Mouse (Mus musculus) MEL (cell line): ENCODE results near the gene Arl3. TPM values are rescaled to one million over a fixed set of nuclear protein-coding genes. Genes with fewer than 3 reads are reported as not detected.

Source experiments
- DNase-seq: peaks from one replicate; pipeline ENCODE4 v3.0.0; 2011; ENCODE audit warnings: low read depth, low spot score
- H3K27ac ChIP-seq: 2 replicates; pipeline ENCODE4 v1.5.1; 2012; ENCODE audit warnings: low read depth, mild to moderate bottlenecking, control low read depth, low read length, moderate library complexity; ENCODE audit not compliant: control insufficient read depth
- H3K27me3 ChIP-seq, 2 experiments: fragments of 150-350 bp in 1 of 2; sonication (generic) in 1 of 2; 2 replicates each; pipeline ENCODE4 v1.6.1; 2012; ENCODE audit warnings: low read length in 2 of 2, mild to moderate bottlenecking in 2 of 2, improper control_type of control experiment in 1 of 2, moderate library complexity in 1 of 2; ENCODE audit not compliant: insufficient read depth in 2 of 2, control insufficient read depth in 1 of 2
- H3K36me3 ChIP-seq, 2 experiments: 2 replicates each; pipeline ENCODE4 v1.6.1; 2012 to 2014; ENCODE audit warnings: low read length in 2 of 2, improper control_type of control experiment in 1 of 2, inconsistent platforms in 1 of 2, mild to moderate bottlenecking in 1 of 2; ENCODE audit not compliant: insufficient read depth in 2 of 2, control insufficient read depth in 1 of 2
- H3K4me1 ChIP-seq, 2 experiments: fragments of 150-350 bp in 1 of 2; sonication (generic) in 1 of 2; 2 replicates each; pipeline ENCODE4 v1.6.1; 2012; ENCODE audit warnings: low read length in 2 of 2, improper control_type of control experiment in 1 of 2, mild to moderate bottlenecking in 1 of 2; ENCODE audit not compliant: insufficient read depth in 2 of 2, control insufficient read depth in 1 of 2
- H3K4me3 ChIP-seq, 2 experiments: fragments of 150-350 bp in 1 of 2; sonication (generic) in 1 of 2; 2 replicates each; pipeline ENCODE4 v1.5.1; 2012; ENCODE audit warnings: low read depth in 2 of 2, low read length in 2 of 2, mild to moderate bottlenecking in 2 of 2, moderate library complexity in 2 of 2, control low read depth in 1 of 2, improper control_type of control experiment in 1 of 2; ENCODE audit not compliant: control insufficient read depth in 1 of 2, insufficient read depth in 1 of 2
- H3K79me2 ChIP-seq: 2 replicates; pipeline ENCODE4 v1.6.1; 2012; ENCODE audit warnings: mild to moderate bottlenecking, low read length, moderate library complexity; ENCODE audit not compliant: control insufficient read depth, poor library complexity, insufficient read depth
- H3K9ac ChIP-seq: 2 replicates; pipeline ENCODE4 v1.6.1; 2012; ENCODE audit warnings: low read depth, mild to moderate bottlenecking, control low read depth, low read length, moderate library complexity; ENCODE audit not compliant: control insufficient read depth, poor library complexity, severe bottlenecking
- H3K9me3 ChIP-seq: fragments of 150-350 bp; sonication (generic); replicated peaks from 2 replicates; pipeline ENCODE4 v1.6.1; 2012; ENCODE audit warnings: mild to moderate bottlenecking, low read length, improper control_type of control experiment, moderate library complexity; ENCODE audit not compliant: insufficient read depth
- BHLHE40 ChIP-seq: IDR thresholded peaks from 2 replicates; pipeline ENCODE4 v1.6.1; 2012; ENCODE audit warnings: low read depth, mild to moderate bottlenecking, inconsistent platforms, low read length, improper control_type of control experiment, borderline replicate concordance
- CHD1 ChIP-seq: IDR thresholded peaks from 2 replicates; pipeline ENCODE4 v1.6.1; 2012; ENCODE audit warnings: low read depth, mild to moderate bottlenecking, inconsistent platforms, low read length, improper control_type of control experiment
- CTCF ChIP-seq, 3 experiments: IDR thresholded peaks in 2 of 3; conservative IDR thresholded peaks in 1 of 3; 2 replicates each; pipeline ENCODE4 v1.5.1; 2011 to 2012; ENCODE audit warnings: low read length in 3 of 3, low read depth in 2 of 3, mild to moderate bottlenecking in 2 of 3, improper control_type of control experiment in 1 of 3, inconsistent platforms in 1 of 3, mixed read lengths in 1 of 3, moderate library complexity in 1 of 3; ENCODE audit not compliant: control insufficient read depth in 1 of 3, insufficient read depth in 1 of 3, poor library complexity in 1 of 3, severe bottlenecking in 1 of 3
- GATA1 ChIP-seq: IDR thresholded peaks from 2 replicates; pipeline ENCODE4 v1.6.1; 2011; ENCODE audit warnings: low read depth, low read length, improper control_type of control experiment
- HCFC1 ChIP-seq: IDR thresholded peaks from 2 replicates; pipeline ENCODE4 v1.6.1; 2012; ENCODE audit warnings: low read depth, mild to moderate bottlenecking, inconsistent platforms, low read length, improper control_type of control experiment, moderate library complexity
- KAT2A ChIP-seq: conservative IDR thresholded peaks from 2 replicates; pipeline ENCODE4 v1.6.1; 2012; ENCODE audit warnings: low read depth, low read length, improper control_type of control experiment, inconsistent platforms
- MAFK ChIP-seq: IDR thresholded peaks from 2 replicates; pipeline ENCODE4 v1.6.1; 2011; ENCODE audit warnings: low read depth, mild to moderate bottlenecking, low read length, improper control_type of control experiment, borderline replicate concordance
- MAZ ChIP-seq: IDR thresholded peaks from 2 replicates; pipeline ENCODE4 v1.6.1; 2012; ENCODE audit warnings: low read depth, mild to moderate bottlenecking, inconsistent platforms, low read length, improper control_type of control experiment
- MEF2A ChIP-seq: IDR thresholded peaks from 2 replicates; pipeline ENCODE4 v1.6.1; 2014; ENCODE audit warnings: low read depth, mild to moderate bottlenecking, inconsistent platforms, low read length, improper control_type of control experiment; ENCODE audit not compliant: poor library complexity, insufficient replicate concordance, severe bottlenecking; ENCODE audit errors: extremely low read depth
- MXI1 ChIP-seq: IDR thresholded peaks from 2 replicates; pipeline ENCODE4 v1.6.1; 2011; ENCODE audit warnings: mild to moderate bottlenecking, low read depth, low read length, improper control_type of control experiment
- NELFE ChIP-seq: IDR thresholded peaks from 2 replicates; pipeline ENCODE4 v1.6.1; 2011; ENCODE audit warnings: low read depth, low read length, improper control_type of control experiment
- NRF1 ChIP-seq: IDR thresholded peaks from 2 replicates; pipeline ENCODE4 v1.6.1; 2014; ENCODE audit warnings: low read depth, mild to moderate bottlenecking, inconsistent platforms, low read length, improper control_type of control experiment, moderate library complexity; ENCODE audit not compliant: poor library complexity, insufficient read depth, severe bottlenecking
- POLR2AphosphoS2 ChIP-seq: IDR thresholded peaks from 2 replicates; pipeline ENCODE4 v1.6.1; 2011; ENCODE audit warnings: low read length, improper control_type of control experiment
- RAD21 ChIP-seq: IDR thresholded peaks from 2 replicates; pipeline ENCODE4 v1.6.1; 2011; ENCODE audit warnings: mild to moderate bottlenecking, low read depth, low read length, improper control_type of control experiment
- RCOR1 ChIP-seq: IDR thresholded peaks from 2 replicates; pipeline ENCODE4 v1.6.1; 2012; ENCODE audit warnings: low read depth, mild to moderate bottlenecking, inconsistent platforms, low read length, improper control_type of control experiment
- SIN3A ChIP-seq: IDR thresholded peaks from 2 replicates; pipeline ENCODE4 v1.6.1; 2012; ENCODE audit warnings: low read length, improper control_type of control experiment, inconsistent platforms
- SMC3 ChIP-seq: IDR thresholded peaks from 2 replicates; pipeline ENCODE4 v1.6.1; 2011; ENCODE audit warnings: low read depth, low read length, improper control_type of control experiment
- TAL1 ChIP-seq: IDR thresholded peaks from 2 replicates; pipeline ENCODE4 v1.6.1; 2012; ENCODE audit warnings: mild to moderate bottlenecking, inconsistent platforms, low read length, moderate library complexity, mixed read lengths
- TCF12 ChIP-seq: IDR thresholded peaks from 2 replicates; pipeline ENCODE4 v1.6.1; 2014; ENCODE audit warnings: low read depth, mild to moderate bottlenecking, inconsistent platforms, low read length, improper control_type of control experiment, moderate library complexity
- ZC3H11A ChIP-seq: IDR thresholded peaks from 2 replicates; pipeline ENCODE4 v1.6.1; 2012; ENCODE audit warnings: low read depth, mild to moderate bottlenecking, inconsistent platforms, low read length, improper control_type of control experiment
- ZKSCAN1 ChIP-seq: IDR thresholded peaks from 2 replicates; pipeline ENCODE4 v1.6.1; 2012; ENCODE audit warnings: low read depth, mild to moderate bottlenecking, inconsistent platforms, low read length, improper control_type of control experiment, moderate library complexity
- polyA plus RNA-seq, 2 experiments: library from polyadenylated mRNA; stranded (reverse) in 1 of 2; unstranded in 1 of 2; fragments of >175 nt in 1 of 2; fragments of >200 nt in 1 of 2; gene quantifications; 2 replicates each; pipeline versions ENCODE4 v1.2.1 to v1.2.4; 2012; ENCODE audit warnings: low replicate concordance in 2 of 2, low read depth in 1 of 2; ENCODE audit not compliant: insufficient read length in 2 of 2, insufficient read depth in 1 of 2, missing spikeins in 1 of 2
- total RNA-seq: library from RNA; depleted of rRNA; stranded (reverse); fragments of 300-350 nt; gene quantifications from 2 replicates; pipeline ENCODE4 v1.2.3, GENCODE M21; 2012

Gene Arl3
- total and polyA plus RNA-seq, 3 experiments, result 62.4 to 123 TPM; not detected in 1

DNA sequence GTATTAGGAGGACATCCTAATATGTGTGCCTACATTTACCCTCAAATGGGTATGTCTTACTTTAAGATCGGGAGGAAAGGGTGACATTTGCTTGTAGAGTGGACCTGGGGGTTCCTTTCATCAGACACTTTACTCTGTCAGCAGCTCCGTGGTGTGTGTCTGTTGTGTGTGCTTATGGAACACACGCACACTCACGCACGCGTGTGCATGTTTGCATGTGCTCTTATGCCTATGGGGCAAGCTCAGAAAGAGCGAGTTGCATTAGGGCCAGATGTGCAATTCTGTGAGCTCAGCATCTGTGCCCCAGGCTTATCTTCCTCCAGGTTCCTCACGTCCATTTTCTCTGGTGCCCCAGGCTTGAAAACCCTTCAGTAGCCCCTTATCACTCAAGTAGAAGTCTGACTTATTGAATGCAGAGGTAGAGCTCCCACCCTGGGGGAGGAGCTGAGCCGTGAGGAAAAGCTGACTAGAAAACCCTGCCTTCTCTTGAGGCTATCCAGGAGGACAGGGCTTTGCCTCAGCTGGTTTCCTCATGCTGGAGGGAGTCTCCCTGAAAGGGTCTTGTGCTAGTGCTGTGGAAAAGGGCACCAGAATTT is 68.1 kb downstream of the Arl3 start:
- H3K27ac ChIP-seq, result peak overlapping the region; percentile 90
- H3K9me3 ChIP-seq, result no peaks in the 10 kb centered on the region
- H3K27me3 ChIP-seq, result no peaks in the 10 kb centered on the region
- peaks cover 91% of the 10 kb centered on the region for H3K79me2 ChIP-seq
- peaks cover 5 to 32% of the 10 kb centered on the region in 2 experiments for H3K36me3 ChIP-seq
- peaks cover 15 to 46% of the 10 kb centered on the region in 2 experiments for H3K4me1 ChIP-seq
- peak overlapping the region; percentile 97 for H3K9ac ChIP-seq
- H3K4me3 ChIP-seq, result peak overlapping the region; percentile 76 to 82
- no peak for TF ChIP-seq ZKSCAN1
- peak; percentile 20; the same call in 1 of the 2 replicates for TF ChIP-seq TAL1
- TF ChIP-seq SIN3A, result peak; percentile 17; the same call in 1 of the 2 replicates
- no peak for TF ChIP-seq CTCF (IDR thresholded peaks at IDR 0.05 in 2 of 3, conservative IDR thresholded peaks at IDR 0.05 in 1 of 3; ENCODE audit: control insufficient read depth in 1 of 3, insufficient read depth in 1 of 3, low read depth in 2 of 3, low read length in 3 of 3, poor library complexity in 1 of 3, severe bottlenecking in 1 of 3)
- TF ChIP-seq GATA1, result peak; percentile 61; the same call in 1 of the 2 replicates
- no peak for TF ChIP-seq TCF12
- DNase-seq, result peak; percentile 69

DNA sequence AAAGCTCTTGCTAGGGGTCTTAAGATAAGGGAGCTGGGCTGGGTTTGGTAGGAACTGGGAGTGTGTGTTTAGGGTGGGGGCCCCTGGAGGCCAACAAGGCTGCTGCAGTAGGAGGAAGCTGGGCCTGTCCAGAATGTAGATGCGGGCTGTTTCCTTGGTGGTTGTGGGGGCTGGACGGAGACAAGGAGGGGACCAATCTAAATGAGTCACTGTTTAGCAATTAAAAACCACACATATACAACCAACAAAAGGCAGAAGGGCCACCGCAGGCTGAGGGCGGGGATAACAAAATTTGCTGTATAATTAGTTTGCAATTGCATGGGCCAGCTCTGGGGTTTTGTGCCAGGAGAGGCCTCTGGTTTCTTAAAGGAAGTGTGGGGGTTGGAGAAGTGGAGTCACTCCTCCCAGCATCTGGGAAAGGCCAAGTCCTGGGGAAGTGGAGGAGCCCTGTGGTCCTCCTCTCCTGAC is 68.9 kb downstream of the Arl3 start:
- TF ChIP-seq CTCF (IDR thresholded peaks at IDR 0.05 in 2 of 3, conservative IDR thresholded peaks at IDR 0.05 in 1 of 3; ENCODE audit: control insufficient read depth in 1 of 3, insufficient read depth in 1 of 3, low read depth in 2 of 3, low read length in 3 of 3, poor library complexity in 1 of 3, severe bottlenecking in 1 of 3) (peak; percentile 39 to 51 (median 50)), BHLHE40 (0 out of 2 replicates have a peak, but pooled peaks have one; percentile 6), CHD1 (peak; percentile 1; the same call in 1 of the 2 replicates), HCFC1 (no peak)
- peak overlapping the region; percentile 90 for H3K27ac ChIP-seq
- peak overlapping the region; percentile 97 for H3K9ac ChIP-seq
- no peak for DNase-seq
- peak overlapping the region; percentile 76 to 82 for H3K4me3 ChIP-seq
- peaks cover 12 to 39% of the 10 kb centered on the region in 2 experiments for H3K4me1 ChIP-seq
- no peaks in the 10 kb centered on the region for H3K27me3 ChIP-seq
- H3K79me2 ChIP-seq, result peaks cover 83% of the 10 kb centered on the region
- H3K36me3 ChIP-seq, result peaks cover 5 to 24% of the 10 kb centered on the region in 2 experiments
- no peaks in the 10 kb centered on the region for H3K9me3 ChIP-seq

DNA sequence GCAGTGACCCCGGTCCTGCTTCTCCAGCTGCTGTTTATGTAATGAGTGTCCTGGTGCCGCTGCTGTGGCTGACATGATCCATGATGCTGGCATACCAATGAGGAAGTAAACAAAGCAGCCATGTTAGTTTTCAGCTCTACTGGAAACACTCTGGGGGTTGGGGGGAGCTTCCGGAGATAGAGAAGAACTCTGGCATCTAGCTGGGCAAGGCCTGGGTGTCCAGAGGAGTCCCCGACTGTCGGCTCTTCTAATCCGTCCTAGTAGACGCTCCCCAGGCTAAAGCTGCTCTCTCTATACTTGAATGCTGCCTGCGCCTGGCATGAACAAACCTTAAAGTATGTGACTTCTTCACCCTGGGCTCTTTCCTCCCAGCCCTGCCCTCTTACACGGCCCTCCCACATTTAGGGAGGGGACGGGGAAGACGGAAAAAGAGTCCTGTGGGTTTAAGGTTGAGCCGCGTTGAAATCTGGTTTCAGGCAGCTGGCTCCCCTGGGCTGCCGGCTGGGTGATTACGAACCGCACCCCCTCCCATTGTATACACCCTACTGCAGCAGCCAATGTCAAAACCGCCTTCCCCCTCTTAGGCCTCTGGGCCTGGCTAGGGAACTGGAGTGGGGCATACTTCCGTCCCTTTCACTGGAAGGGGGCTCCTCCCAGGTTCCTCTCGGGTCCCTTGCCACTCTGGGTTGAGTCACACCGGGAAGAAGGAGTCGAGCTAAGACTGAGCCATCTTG is 69.5 kb downstream of the Arl3 start:
- peaks cover 6 to 35% of the 10 kb centered on the region in 2 experiments; a peak in 3 of 4 replicates for H3K4me1 ChIP-seq
- H3K4me3 ChIP-seq, result peak overlapping the region; percentile 76 to 82
- peak; percentile 98 for DNase-seq
- no peaks in the 10 kb centered on the region for H3K27me3 ChIP-seq
- peaks cover 77% of the 10 kb centered on the region for H3K79me2 ChIP-seq
- H3K9me3 ChIP-seq, result no peaks in the 10 kb centered on the region
- peak overlapping the region; percentile 97 for H3K9ac ChIP-seq
- peaks cover 5 to 21% of the 10 kb centered on the region in 2 experiments for H3K36me3 ChIP-seq
- H3K27ac ChIP-seq, result peak overlapping the region; percentile 90
- TF ChIP-seq POLR2AphosphoS2, result 0 out of 2 replicates have a peak, but pooled peaks have one; percentile 41
- TF ChIP-seq ZKSCAN1, result no peak
- no peak for TF ChIP-seq NRF1
- peak; percentile 95 for TF ChIP-seq MAZ
- peak; percentile 58; the same call in 1 of the 2 replicates for TF ChIP-seq MAFK
- peak; percentile 96 for TF ChIP-seq SIN3A
- TF ChIP-seq RAD21, result no peak
- no peak for TF ChIP-seq ZC3H11A
- TF ChIP-seq MXI1, result peak; percentile 5
- no peak for TF ChIP-seq SMC3
- peak; percentile 8; the same call in 1 of the 2 replicates for TF ChIP-seq MEF2A
- TF ChIP-seq GATA1, result peak; percentile 17; the same call in 1 of the 2 replicates
- no peak for TF ChIP-seq KAT2A
- TF ChIP-seq TCF12, result peak; percentile 87
- TF ChIP-seq RCOR1, result peak; percentile 74; the same call in 1 of the 2 replicates
- peak; percentile 60 for TF ChIP-seq NELFE
